Mouse (Mus musculus) monocyte, adult 5-6 weeks (primary cell): Measurements from ENCODE around the gene Mrpl4. TPM values are rescaled to one million over a fixed set of nuclear protein-coding genes. Genes with fewer than 3 reads are reported as not detected.
"Not testable (repeated sequence)": the region's sequence is repeated elsewhere in the genome, so short reads cannot be mapped to it uniquely, and the experiment has no call there.

Experiments
- ATAC-seq: fragments of 153-309, 156-312 bp; replicated peaks from 2 replicates; pipeline ENCODE4 v1.8.0; 2017; ENCODE audit warnings: mild to moderate bottlenecking; ENCODE audit not compliant: low TSS enrichment, insufficient number of reproducible peaks, severe bottlenecking, poor library complexity, low FRiP score
- total RNA-seq: library from RNA; stranded (forward); fragments of 200-1000, 200-491, 200-594 nt; gene quantifications from 3 replicates; pipeline ENCODE4 v1.2.3, GENCODE M21; 2017

Gene Mrpl4
- total RNA-seq, 1 experiment from 2014 or later: 25.6 TPM

GRCm38 (mm10) chr9:21031896-21032351 is 29.4 kb downstream of the Mrpl4 start, which contains the start of gene Icam5:
Gene Icam5, plus strand, starts transcription at chr9:21032073.
- ATAC-seq: no peak

DNA sequence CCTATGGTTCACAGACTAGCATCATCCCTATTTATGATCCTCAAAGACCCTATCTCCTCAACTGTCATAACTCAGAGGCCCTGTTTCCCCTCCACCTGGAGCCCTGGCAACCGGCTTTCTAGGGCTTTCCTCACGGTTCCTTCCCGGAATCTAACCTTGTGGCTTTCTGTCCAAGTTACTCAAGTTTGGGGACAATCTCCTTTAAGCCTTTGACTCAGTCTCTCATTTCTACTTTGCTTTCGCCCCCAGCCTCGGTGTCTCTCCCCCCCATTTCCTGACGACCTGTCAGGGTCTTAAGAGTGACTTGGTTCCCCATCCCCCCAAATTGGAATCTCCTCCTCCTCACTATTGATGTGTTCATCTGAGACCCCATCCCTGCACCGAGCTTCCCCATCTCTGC is 30.0 kb downstream of the Mrpl4 start:
- ATAC-seq: no peak

GRCm38 (mm10) chr9:21033136-21033535 is 30.6 kb downstream of the Mrpl4 start:
- ATAC-seq: peak; percentile 67

DNA sequence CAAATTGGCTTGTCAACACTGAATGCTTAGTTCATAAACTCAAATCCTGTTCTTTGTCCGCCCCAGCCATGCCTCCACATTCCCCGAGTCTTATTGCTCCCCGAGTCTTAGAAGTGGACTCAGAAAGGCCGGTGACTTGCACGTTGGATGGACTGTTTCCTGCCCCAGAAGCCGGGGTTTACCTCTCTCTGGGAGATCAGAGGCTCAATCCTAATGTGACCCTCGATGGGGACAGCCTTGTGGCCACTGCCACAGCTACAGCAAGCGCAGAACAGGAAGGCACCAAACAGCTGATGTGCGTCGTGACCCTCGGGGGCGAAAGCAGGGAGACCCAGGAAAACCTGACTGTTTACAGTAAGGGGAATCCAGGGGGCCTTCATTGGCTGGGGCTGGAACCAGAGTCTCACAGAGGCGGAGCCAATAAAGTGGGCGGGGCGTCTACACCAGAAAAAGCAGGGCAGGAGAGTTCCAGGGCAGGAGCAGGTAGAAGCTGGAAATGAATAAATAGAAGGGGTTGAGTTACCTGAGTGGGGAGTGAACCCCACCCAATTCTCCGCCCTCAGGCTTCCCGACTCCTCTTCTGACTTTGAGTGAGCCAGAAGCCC is 32.0 kb downstream of the Mrpl4 start:
- no peak for ATAC-seq

DNA sequence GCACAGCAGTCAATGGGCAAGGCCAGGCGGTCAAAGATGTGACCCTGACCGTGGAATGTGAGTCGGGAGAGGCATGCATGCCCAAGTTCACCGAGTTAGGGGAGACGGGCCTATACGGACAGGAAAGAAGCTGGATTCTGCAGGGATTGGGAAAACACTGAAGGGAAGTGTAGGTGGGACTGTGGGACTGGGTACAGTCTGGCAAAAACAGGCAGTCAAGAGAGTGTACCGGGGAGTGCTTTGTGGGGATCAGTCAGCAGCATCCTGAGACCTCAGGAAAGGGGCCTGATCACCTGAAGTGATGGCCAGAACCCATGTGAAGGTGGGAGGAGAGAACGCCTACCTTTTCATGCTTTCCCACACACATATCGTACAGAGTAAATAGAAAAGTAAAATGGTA is 33.0 kb downstream of the Mrpl4 start:
- no peak for ATAC-seq

- ATAC-seq: no peak
Measured at GRCm38 (mm10) chr9:21036161-21036560, 33.6 kb downstream of the Mrpl4 start.

DNA sequence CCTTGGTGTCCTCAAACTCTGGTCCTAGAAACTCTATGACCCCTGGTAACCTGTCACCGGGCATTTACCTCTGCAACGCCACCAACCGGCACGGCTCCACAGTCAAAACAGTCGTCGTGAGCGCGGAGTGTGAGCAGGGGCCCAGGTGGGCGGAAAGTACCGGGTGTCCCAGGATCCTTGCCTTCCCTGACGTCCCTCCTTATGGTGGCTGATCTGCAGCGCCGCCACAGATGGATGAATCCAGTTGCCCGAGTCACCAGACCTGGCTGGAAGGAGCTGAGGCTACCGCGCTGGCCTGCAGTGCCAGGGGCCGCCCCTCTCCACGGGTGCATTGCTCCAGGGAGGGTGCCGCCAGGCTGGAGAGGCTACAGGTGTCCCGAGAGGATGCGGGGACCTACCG is 34.1 kb downstream of the Mrpl4 start:
- no peak for ATAC-seq

DNA sequence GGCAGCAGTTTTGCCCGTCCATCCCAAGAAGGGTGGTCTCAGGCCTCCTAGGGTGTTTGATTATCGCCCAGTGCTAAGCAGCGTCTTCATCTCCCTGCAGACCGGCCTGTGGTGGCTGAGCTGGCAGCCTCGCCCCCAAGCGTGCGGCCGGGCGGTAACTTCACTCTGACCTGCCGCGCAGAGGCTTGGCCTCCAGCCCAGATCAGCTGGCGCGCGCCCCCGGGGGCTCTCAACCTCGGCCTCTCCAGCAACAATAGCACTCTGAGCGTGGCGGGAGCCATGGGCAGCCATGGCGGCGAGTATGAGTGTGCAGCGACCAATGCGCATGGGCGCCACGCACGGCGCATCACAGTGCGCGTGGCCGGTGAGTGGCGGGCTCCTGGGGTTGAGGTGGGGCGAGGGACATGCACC is 34.9 kb downstream of the Mrpl4 start:
- ATAC-seq: no peak

DNA sequence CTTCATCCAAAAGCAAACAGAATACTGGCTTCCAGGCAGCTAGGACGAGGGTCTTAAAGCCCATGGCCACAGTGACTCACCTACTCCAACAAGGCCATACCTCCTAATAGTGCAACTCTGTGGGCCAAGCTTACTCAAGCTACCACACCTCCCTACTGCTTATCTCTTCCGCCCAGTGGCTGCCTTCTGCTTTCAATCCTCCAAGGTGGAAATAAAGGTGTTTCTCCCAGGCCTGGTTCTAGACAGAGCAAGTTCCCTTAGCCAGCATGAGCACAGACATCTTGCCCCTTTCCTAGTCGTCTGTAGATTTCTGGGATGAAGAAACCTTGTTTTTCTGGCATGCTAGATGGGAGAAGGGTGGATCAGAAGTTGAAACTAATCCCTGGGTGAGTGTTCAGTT is 37.2 kb downstream of the Mrpl4 start:
- ATAC-seq: no peak

GRCm38 (mm10) chr9:21041308-21041707 is 38.8 kb downstream of the Mrpl4 start:
- no peak for ATAC-seq

GRCm38 (mm10) chr9:21043563-21043962 is 41.0 kb downstream of the Mrpl4 start:
- ATAC-seq: no peak

DNA sequence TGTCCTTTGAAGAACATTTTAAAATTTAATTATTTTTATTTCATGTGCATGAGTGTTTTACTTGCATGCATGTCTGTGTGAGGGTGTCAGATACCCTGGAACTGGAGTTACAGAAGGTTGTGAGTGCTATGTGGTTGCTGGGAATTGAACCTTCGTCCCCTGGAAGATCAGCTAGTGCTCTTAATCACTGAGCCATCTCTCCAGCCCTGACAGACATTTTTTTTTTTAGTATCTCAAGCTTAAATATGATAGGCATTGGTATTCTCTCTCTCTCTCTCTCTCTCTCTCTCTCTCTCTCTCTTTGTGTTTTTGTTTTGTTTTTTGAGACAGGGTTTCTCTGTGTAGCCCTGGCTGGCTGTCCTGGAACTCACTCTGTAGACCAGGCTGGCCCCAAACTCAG is 42.2 kb downstream of the Mrpl4 start:
- ATAC-seq: not testable (repeated sequence)

DNA sequence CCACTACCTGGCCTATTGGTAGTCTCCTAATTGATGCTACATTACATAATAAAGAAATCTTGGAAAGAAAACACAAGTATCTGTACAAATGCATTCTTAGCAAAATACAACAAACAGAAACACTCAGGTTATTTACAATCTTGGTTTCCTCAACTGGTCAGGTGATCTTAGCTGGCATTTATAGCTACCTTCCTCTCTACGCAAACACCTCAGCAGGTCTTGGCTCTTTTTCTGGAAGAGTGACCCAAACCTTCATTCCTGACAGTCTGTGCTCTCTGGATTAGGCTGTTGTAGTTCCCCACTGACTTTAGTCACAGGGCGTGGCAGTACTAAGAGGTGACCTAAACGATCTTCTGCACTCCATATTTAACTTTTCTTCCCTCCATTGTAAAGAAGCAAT is 42.7 kb downstream of the Mrpl4 start:
- ATAC-seq: no peak

DNA sequence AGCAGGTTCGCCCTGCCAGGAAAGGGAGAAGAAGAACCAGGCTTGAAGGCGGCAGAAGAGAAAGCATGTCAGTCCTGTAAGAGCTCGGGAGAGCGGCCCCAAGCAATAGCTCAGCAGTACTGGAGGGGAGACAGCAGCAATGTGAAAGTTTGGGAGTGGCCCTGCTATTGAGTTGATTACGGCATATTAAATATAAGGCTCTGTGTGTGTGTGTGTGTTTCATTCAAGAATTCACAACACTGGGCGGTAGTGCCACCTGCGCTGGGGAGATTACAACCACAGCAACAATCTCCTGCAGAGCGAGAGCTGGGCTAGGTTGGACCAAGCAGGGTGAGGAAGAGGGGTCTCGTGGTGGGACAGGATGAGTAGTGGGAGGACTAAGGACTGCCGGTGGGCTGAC is 49.0 kb downstream of the Mrpl4 start:
- no peak for ATAC-seq

Other genes starting within 250 kb of the Mrpl4 start
- gene Col5a3, start 187.7 kb upstream of the Mrpl4 start, total RNA-seq: 0.11 TPM in 1 of 3 replicates, not detected in the others
- not detected in 3 replicates for gene Rdh8, start 184.2 kb upstream of the Mrpl4 start, total RNA-seq
- gene A230050P20Rik, start 134.1 kb upstream of the Mrpl4 start, total RNA-seq: 5.2 to 12.0 TPM (median 11.8 TPM) in 3 replicates
- gene Angptl6, start 123.0 kb upstream of the Mrpl4 start, total RNA-seq: 0.49 to 0.57 TPM in 2 of 3 replicates, not detected in the other
- 24.4 to 44.1 TPM (median 26.9 TPM) in 3 replicates for gene Ppan, start 114.6 kb upstream of the Mrpl4 start, total RNA-seq
- gene Eif3g, start 104.1 kb upstream of the Mrpl4 start, total RNA-seq: 87.5 to 120 TPM (median 97.3 TPM) in 3 replicates
- gene Dnmt1, start 42.9 kb upstream of the Mrpl4 start, total RNA-seq: 44.6 to 108 TPM (median 56.9 TPM) in 3 replicates
- 1.6 to 4.4 TPM (median 3.5 TPM) in 3 replicates for gene S1pr2, start 26.0 kb upstream of the Mrpl4 start, total RNA-seq
- gene Icam1, start 13.2 kb downstream of the Mrpl4 start, total RNA-seq: 55.1 to 94.2 TPM (median 67.6 TPM) in 3 replicates
- 1.6 to 3.0 TPM in 2 of 3 replicates, not detected in the other for gene Icam4, start 26.6 kb downstream of the Mrpl4 start, total RNA-seq
- gene Icam5, start 29.3 kb downstream of the Mrpl4 start, total RNA-seq: not detected in 3 replicates
- gene Zglp1, start 64.4 kb downstream of the Mrpl4 start, total RNA-seq: 0.49 TPM in 1 of 3 replicates, not detected in the others
- gene Gm49373, start 70.4 kb downstream of the Mrpl4 start, total RNA-seq: not detected in 3 replicates
- gene Fdx1l, start 70.9 kb downstream of the Mrpl4 start, total RNA-seq: 23.7 to 31.1 TPM (median 24.5 TPM) in 3 replicates
- 2.3 to 5.6 TPM in 2 of 3 replicates, not detected in the other for gene Gm38431, start 89.3 kb downstream of the Mrpl4 start, total RNA-seq
- 8.1 to 18.1 TPM (median 12.9 TPM) in 3 replicates for gene Raver1, start 89.3 kb downstream of the Mrpl4 start, total RNA-seq
- gene Tyk2, start 128.5 kb downstream of the Mrpl4 start, total RNA-seq: 38.4 to 87.0 TPM (median 42.5 TPM) in 3 replicates
- 174 to 287 TPM (median 193 TPM) in 3 replicates for gene Cdc37, start 147.2 kb downstream of the Mrpl4 start, total RNA-seq
- 2.1 to 5.6 TPM (median 2.5 TPM) in 3 replicates for gene Pde4a, start 163.0 kb downstream of the Mrpl4 start, total RNA-seq
- 21.7 to 32.5 TPM (median 22.1 TPM) in 3 replicates for gene Keap1, start 236.6 kb downstream of the Mrpl4 start, total RNA-seq
- 303 to 435 TPM (median 308 TPM) in 3 replicates for gene S1pr5, start 245.7 kb downstream of the Mrpl4 start, total RNA-seq